Mouse (Mus musculus) kidney, postnatal 0 days (tissue): ENCODE results near the gene Dgki. TPM values are rescaled to one million over a fixed set of nuclear protein-coding genes. Genes with fewer than 3 reads are reported as not detected.

ENCODE experiments used
- ATAC-seq: fragments of 200-750 bp; cut with Nextera tagmentation; replicated peaks from 2 replicates; pipeline ENCODE4 v1.8.0; 2017; ENCODE audit warnings: low read depth, moderate number of reproducible peaks, moderate TSS enrichment, moderate library complexity; ENCODE audit not compliant: low FRiP score
- DNase-seq: peaks from one replicate; pipeline ENCODE4 v3.0.0-alpha.2; 2016; ENCODE audit warnings: low spot score
- H3K27ac ChIP-seq: fragments of 300-500 bp; sonication (generic); 2 replicates; pipeline ENCODE4 v1.5.1; 2014; ENCODE audit warnings: mild to moderate bottlenecking
- H3K27me3 ChIP-seq: fragments of 300-500 bp; sonication (generic); 2 replicates; pipeline ENCODE4 v1.6.1; 2014; ENCODE audit warnings: low read length, mixed read lengths; ENCODE audit not compliant: insufficient read depth
- H3K36me3 ChIP-seq: fragments of 300-500 bp; sonication (generic); 2 replicates; pipeline ENCODE4 v1.6.1; 2014; ENCODE audit warnings: low read length, mixed read lengths; ENCODE audit not compliant: insufficient read depth
- H3K4me1 ChIP-seq: fragments of 300-500 bp; sonication (generic); replicated peaks from 2 replicates; pipeline ENCODE4 v1.6.1; 2014; ENCODE audit warnings: antibody characterized with exemption, low read length, mixed read lengths; ENCODE audit not compliant: insufficient read depth
- H3K4me2 ChIP-seq: fragments of 300-500 bp; sonication (generic); 2 replicates; pipeline ENCODE4 v1.6.1; 2014; ENCODE audit warnings: mild to moderate bottlenecking, low read length, moderate library complexity, mixed read lengths
- H3K4me3 ChIP-seq: fragments of 300-500 bp; sonication (generic); replicated peaks from 2 replicates; pipeline ENCODE4 v1.5.1; 2014; ENCODE audit warnings: low read depth, low read length
- H3K9ac ChIP-seq: fragments of 300-500 bp; sonication (generic); 2 replicates; pipeline ENCODE4 v1.6.1; 2014; ENCODE audit warnings: low read depth, low read length
- H3K9me3 ChIP-seq: fragments of 300-500 bp; sonication (generic); replicated peaks from 2 replicates; pipeline ENCODE4 v1.6.1; 2016; ENCODE audit warnings: low read length, inconsistent platforms, mixed read lengths
- CTCF ChIP-seq: IDR thresholded peaks from 2 replicates; pipeline ENCODE4 v1.5.1; 2016; ENCODE audit warnings: antibody characterized with exemption, low read depth, mild to moderate bottlenecking, moderate library complexity
- WGBS: fragments of 180-500 bp; shearing (Covaris S2); extraction: QIAGEN DNeasy Blood & Tissue Kit; methylation state at CpG from one replicate; pipeline ENCODE4 v1.1.7; 2014; 5-methylcytosine and 5-hydroxymethylcytosine counted together
- polyA plus RNA-seq: library from polyadenylated mRNA; unstranded; fragments of >200 nt; fragmentation: Nextera tagmentation; extraction: Ambion mirVana; gene quantifications from 2 replicates; pipeline ENCODE4 v1.2.1, GENCODE M21; 2015

Gene Dgki
- polyA plus RNA-seq, 1 experiment from 2014 or later, result 0.76 TPM

- ATAC-seq, result no peak
- 73% methylated on average over 5 of the region's 5 CpGs for WGBS
- Histone ChIP-seq H3K4me1 (0 out of 2 replicates have a peak, but pooled peaks cover 3% of the 10 kb centered on the region), H3K4me2 (no peak overlapping the region), H3K36me3 (no peaks in the 10 kb centered on the region), H3K27ac (no peak overlapping the region), H3K27me3 (no peaks in the 10 kb centered on the region), H3K9ac (no peak overlapping the region), H3K9me3 (no peaks in the 10 kb centered on the region), H3K4me3 (no peak overlapping the region)
- no peak for DNase-seq
- no peak for TF ChIP-seq CTCF
Observed at GRCm38 (mm10) chr6:36891820-36892219, 408.2 kb downstream of the Dgki start.

GRCm38 (mm10) chr6:36890776-36891175 lies 409.2 kb downstream of the Dgki start:
- 37% methylated on average over 2 of the region's 2 CpGs for WGBS
- no peak for TF ChIP-seq CTCF
- 0 out of 2 replicates have a peak overlapping the region, but pooled peaks have one; percentile 47 for H3K27ac ChIP-seq

DNA sequence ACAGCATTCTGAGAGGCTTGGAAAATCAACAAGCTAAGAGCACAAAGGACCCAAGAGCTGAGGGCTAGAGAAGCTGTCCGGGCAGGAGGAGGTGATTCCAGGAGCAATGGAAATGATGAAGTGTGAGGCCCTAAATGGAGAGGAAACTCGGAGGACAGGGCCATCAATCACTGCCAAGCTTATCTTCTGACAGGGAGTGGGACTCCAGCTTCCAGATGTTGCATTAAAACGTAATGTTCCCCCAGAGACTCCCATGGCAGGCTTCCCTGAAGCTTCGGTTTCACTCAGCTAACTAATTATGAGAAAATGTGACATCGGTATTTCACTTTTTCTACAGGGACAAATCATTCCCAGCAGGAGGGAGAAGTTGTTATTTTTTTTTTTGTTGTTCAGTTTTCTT lies 409.7 kb downstream of the Dgki start:
- peak; percentile 92 for DNase-seq
- Histone ChIP-seq H3K4me1 (0 out of 2 replicates have a peak, but pooled peaks cover 3% of the 10 kb centered on the region), H3K36me3 (no peaks in the 10 kb centered on the region), H3K27me3 (no peaks in the 10 kb centered on the region), H3K4me3 (no peak overlapping the region), H3K4me2 (no peak overlapping the region), H3K9me3 (no peaks in the 10 kb centered on the region), H3K9ac (no peak overlapping the region), H3K27ac (no peak overlapping the region)
- ATAC-seq, result no peak; the same call in 1 of the 2 replicates
- 13% methylated on average over 5 of the region's 5 CpGs for WGBS
- TF ChIP-seq CTCF, result no peak

More at GRCm38 (mm10) chr6:36890776-36891175, 409.2 kb downstream of the Dgki start:
- Histone ChIP-seq H3K9ac (no peak overlapping the region), H3K9me3 (no peaks in the 10 kb centered on the region), H3K4me3 (no peak overlapping the region), H3K4me1 (0 out of 2 replicates have a peak, but pooled peaks cover 3% of the 10 kb centered on the region), H3K27me3 (no peaks in the 10 kb centered on the region), H3K36me3 (no peaks in the 10 kb centered on the region), H3K4me2 (no peak overlapping the region)
- DNase-seq (no peak), ATAC-seq (no peak)

- WGBS, result 55% methylated on average over 4 of the region's 4 CpGs
- H3K4me1 ChIP-seq, result peaks cover 3% of the 10 kb centered on the region; the same call in 1 of the 2 replicates
Observed at GRCm38 (mm10) chr6:36881309-36881708, 418.7 kb downstream of the Dgki start.

GRCm38 (mm10) chr6:36880643-36881263 lies 419.2 kb downstream of the Dgki start:
- H3K9ac ChIP-seq, result no peak overlapping the region
- no peaks in the 10 kb centered on the region for H3K36me3 ChIP-seq
- no peaks in the 10 kb centered on the region for H3K27me3 ChIP-seq
- H3K4me3 ChIP-seq, result no peak overlapping the region
- 53% methylated on average over 7 of the region's 7 CpGs for WGBS
- DNase-seq (no peak), ATAC-seq (no peak)
- H3K27ac ChIP-seq, result no peak overlapping the region
- H3K4me2 ChIP-seq, result no peak overlapping the region
- no peak for TF ChIP-seq CTCF
- H3K4me1 ChIP-seq, result peaks cover 3% of the 10 kb centered on the region; the same call in 1 of the 2 replicates
- H3K9me3 ChIP-seq, result no peaks in the 10 kb centered on the region

More at GRCm38 (mm10) chr6:36881309-36881708, 418.7 kb downstream of the Dgki start:
- no peaks in the 10 kb centered on the region for H3K27me3 ChIP-seq
- no peak overlapping the region for H3K9ac ChIP-seq
- H3K27ac ChIP-seq, result no peak overlapping the region
- no peak overlapping the region for H3K4me2 ChIP-seq
- ATAC-seq (no peak), DNase-seq (no peak)
- no peaks in the 10 kb centered on the region for H3K36me3 ChIP-seq
- H3K9me3 ChIP-seq, result no peaks in the 10 kb centered on the region
- TF ChIP-seq CTCF, result no peak
- no peak overlapping the region for H3K4me3 ChIP-seq

GRCm38 (mm10) chr6:36877399-36877798 lies 422.6 kb downstream of the Dgki start:
- Histone ChIP-seq H3K27me3 (no peaks in the 10 kb centered on the region), H3K36me3 (no peaks in the 10 kb centered on the region), H3K4me3 (no peak overlapping the region), H3K4me2 (no peak overlapping the region), H3K9ac (no peak overlapping the region), H3K9me3 (no peaks in the 10 kb centered on the region), H3K4me1 (peaks cover 3% of the 10 kb centered on the region; the same call in 1 of the 2 replicates), H3K27ac (no peak overlapping the region)
- 37% methylated on average over 4 of the region's 4 CpGs for WGBS
- DNase-seq (no peak), ATAC-seq (no peak)
- TF ChIP-seq CTCF, result no peak

- H3K4me1 ChIP-seq, result peaks cover 3% of the 10 kb centered on the region; the same call in 1 of the 2 replicates
- H3K27ac ChIP-seq, result no peak overlapping the region
- no peak for TF ChIP-seq CTCF
- H3K9me3 ChIP-seq, result no peaks in the 10 kb centered on the region
- H3K4me3 ChIP-seq, result no peak overlapping the region
- H3K9ac ChIP-seq, result no peak overlapping the region
- no peak overlapping the region for H3K4me2 ChIP-seq
- H3K27me3 ChIP-seq, result no peaks in the 10 kb centered on the region
- ATAC-seq (no peak), DNase-seq (no peak)
- 45% methylated on average over 4 of the region's 4 CpGs for WGBS
- H3K36me3 ChIP-seq, result no peaks in the 10 kb centered on the region
Observed at GRCm38 (mm10) chr6:36876426-36876825, 423.6 kb downstream of the Dgki start.
